Mouse (Mus musculus) liver, embryonic 14.5 days (tissue): ENCODE measurements around the gene 1700001C19Rik.

Experiments
- CTCF ChIP-seq: IDR thresholded peaks from 2 replicates; pipeline ENCODE4 v1.5.1; 2016; ENCODE audit warnings: antibody characterized with exemption, low read depth, control low read depth
- EP300 ChIP-seq: IDR thresholded peaks from 2 replicates; pipeline ENCODE4 v1.6.1; 2016; ENCODE audit warnings: antibody characterized with exemption, low read depth

GRCm38 (mm10) chr17:47473434-47473974 is 36.3 kb upstream of the 1700001C19Rik start:
- TF ChIP-seq CTCF (peak; percentile 96), EP300 (no peak)
